Mouse (Mus musculus) myocyte (in vitro differentiated cells): ENCODE measurements around the gene Gzmk. TPM values are rescaled to one million over a fixed set of nuclear protein-coding genes. Genes with fewer than 3 reads are reported as not detected.
"Not testable (repeated sequence)": the region's sequence is repeated elsewhere in the genome, so short reads cannot be mapped to it uniquely, and the experiment has no call there.

Experiments used
- H3K27me3 ChIP-seq: one replicate; pipeline ENCODE4 v1.6.1; 2011; ENCODE audit not compliant: control insufficient read depth, insufficient read depth, insufficient read length
- H3K36me3 ChIP-seq: one replicate; pipeline ENCODE4 v1.6.1; 2011; ENCODE audit not compliant: control insufficient read depth, insufficient read depth
- H3K4me2 ChIP-seq: one replicate; pipeline ENCODE4 v1.6.1; 2011; ENCODE audit warnings: low read depth, control low read depth
- H3K4me3 ChIP-seq: one replicate; pipeline ENCODE4 v1.5.1; 2011; ENCODE audit warnings: mild to moderate bottlenecking, control low read depth, moderate library complexity
- H3K79me2 ChIP-seq: one replicate; pipeline ENCODE4 v1.6.1; 2011; ENCODE audit not compliant: control insufficient read depth, insufficient read depth
- H3ac ChIP-seq: one replicate; pipeline ENCODE4 v1.6.1; 2011; ENCODE audit not compliant: control insufficient read depth, insufficient read length
- CEBPB ChIP-seq: IDR thresholded peaks from 2 replicates; pipeline ENCODE4 v1.6.1; 2011; ENCODE audit warnings: mild to moderate bottlenecking, moderate library complexity; ENCODE audit not compliant: poor library complexity, insufficient read depth, severe bottlenecking
- E2F4 ChIP-seq: IDR thresholded peaks from one replicate; pipeline ENCODE4 v1.6.1; 2011; ENCODE audit warnings: mild to moderate bottlenecking, control low read depth, moderate library complexity; ENCODE audit not compliant: insufficient read depth
- MAX ChIP-seq: IDR thresholded peaks from one replicate; pipeline ENCODE4 v1.6.1; 2011; ENCODE audit warnings: low read depth, mild to moderate bottlenecking, control low read depth
- MYOD1 ChIP-seq, 3 experiments: IDR thresholded peaks; one replicate each; pipeline ENCODE4 v1.6.1; 2011; ENCODE audit warnings: control low read depth in 2 of 3, low read depth in 2 of 3, mild to moderate bottlenecking in 2 of 3, moderate library complexity in 1 of 3; ENCODE audit not compliant: insufficient read length in 2 of 3, control insufficient read depth in 1 of 3
- MYOG ChIP-seq, 3 experiments: IDR thresholded peaks; one replicate each; pipeline ENCODE4 v1.6.1; 2011; ENCODE audit warnings: control low read depth in 2 of 3, low read depth in 2 of 3, mild to moderate bottlenecking in 2 of 3; ENCODE audit not compliant: insufficient read length in 2 of 3, control insufficient read depth in 1 of 3, insufficient read depth in 1 of 3
- POLR2A ChIP-seq: IDR thresholded peaks from one replicate; pipeline ENCODE4 v1.6.1; 2011; ENCODE audit warnings: low read depth, mild to moderate bottlenecking, control low read depth, moderate library complexity; ENCODE audit not compliant: insufficient read length
- POLR2AphosphoS2 ChIP-seq: IDR thresholded peaks from one replicate; pipeline ENCODE4 v1.6.1; 2011; ENCODE audit warnings: low read depth, control low read depth; ENCODE audit not compliant: insufficient read length
- REST ChIP-seq: IDR thresholded peaks from one replicate; pipeline ENCODE4 v1.6.1; 2011; ENCODE audit warnings: mild to moderate bottlenecking, control low read depth, moderate library complexity; ENCODE audit not compliant: insufficient read depth, insufficient read length
- SRF ChIP-seq: IDR thresholded peaks from one replicate; pipeline ENCODE4 v1.6.1; 2011; ENCODE audit warnings: low read depth; ENCODE audit not compliant: control insufficient read depth, insufficient read length
- TCF12 ChIP-seq: IDR thresholded peaks from one replicate; pipeline ENCODE4 v1.6.1; 2011; ENCODE audit warnings: mild to moderate bottlenecking, control low read depth; ENCODE audit not compliant: poor library complexity, insufficient read depth, severe bottlenecking
- TCF3 ChIP-seq: IDR thresholded peaks from one replicate; pipeline ENCODE4 v1.6.1; 2011; ENCODE audit warnings: low read depth, control low read depth; ENCODE audit not compliant: insufficient read length
- USF1 ChIP-seq: IDR thresholded peaks from one replicate; pipeline ENCODE4 v1.6.1; 2011; ENCODE audit warnings: low read depth, mild to moderate bottlenecking, control low read depth, moderate library complexity
- polyA plus RNA-seq: library from polyadenylated mRNA; unstranded; fragments of >200 nt; fragmentation: generic; extraction: Trizol; gene quantifications from one replicate; pipeline ENCODE4 v1.2.1, GENCODE M21; 2012; ENCODE audit warnings: missing spikeins

Gene Gzmk
- polyA plus RNA-seq, 1 experiment, result not detected

GRCm38 (mm10) chr13:113265257-113265656, 39.5 kb upstream of the Gzmk start:
- H3K4me3 ChIP-seq, result no peak overlapping the region
- no peak overlapping the region for H3ac ChIP-seq
- H3K36me3 ChIP-seq, result no peaks in the 10 kb centered on the region
- no peak overlapping the region for H3K4me2 ChIP-seq
- H3K27me3 ChIP-seq, result no peaks in the 10 kb centered on the region
- H3K79me2 ChIP-seq, result no peaks in the 10 kb centered on the region
- TF ChIP-seq POLR2A (no peak), POLR2AphosphoS2 (no peak), MYOG (IDR thresholded peaks at IDR 0.05; ENCODE audit: control insufficient read depth in 1 of 3, insufficient read depth in 1 of 3, insufficient read length in 2 of 3, low read depth in 2 of 3) (no peak), MYOD1 (IDR thresholded peaks at IDR 0.05; ENCODE audit: control insufficient read depth in 1 of 3, insufficient read length in 2 of 3, low read depth in 2 of 3) (no peak), REST (no peak), TCF12 (no peak), USF1 (no peak), CEBPB (no peak), SRF (no peak), MAX (no peak), E2F4 (no peak), TCF3 (no peak)

DNA sequence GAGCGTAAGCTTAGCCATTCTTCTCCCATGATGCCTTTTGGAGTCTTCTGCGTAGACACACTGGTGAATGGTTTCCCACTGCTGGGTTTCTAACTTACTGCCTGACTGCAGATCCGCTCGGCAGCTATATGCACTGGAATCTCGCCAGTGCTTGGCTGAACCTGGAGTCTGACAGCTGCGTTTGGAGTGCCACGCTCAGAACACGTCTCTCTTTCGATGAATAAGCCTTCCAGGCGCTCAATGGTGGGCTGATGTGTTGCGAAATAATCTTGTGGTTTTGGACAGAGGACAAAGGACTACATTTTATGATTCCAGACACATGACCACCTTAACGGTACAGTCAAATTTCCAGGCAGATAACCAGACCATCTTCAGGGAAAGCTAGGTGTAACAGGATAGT, 37.1 kb upstream of the Gzmk start:
- Histone ChIP-seq H3ac (no peak overlapping the region), H3K36me3 (no peaks in the 10 kb centered on the region), H3K4me3 (no peak overlapping the region), H3K4me2 (peak overlapping the region; percentile 68), H3K27me3 (no peaks in the 10 kb centered on the region), H3K79me2 (no peaks in the 10 kb centered on the region)
- TF ChIP-seq POLR2AphosphoS2, result no peak
- no peak for TF ChIP-seq SRF
- TF ChIP-seq MAX, result no peak
- no peak for TF ChIP-seq E2F4
- peak; percentile 43 to 90 (median 55) for TF ChIP-seq MYOG (IDR thresholded peaks at IDR 0.05; ENCODE audit: control insufficient read depth in 1 of 3, insufficient read depth in 1 of 3, insufficient read length in 2 of 3, low read depth in 2 of 3)
- peak; percentile 63 for TF ChIP-seq TCF12
- no peak for TF ChIP-seq POLR2A
- TF ChIP-seq CEBPB, result peak; percentile 99
- peak; percentile 5 for TF ChIP-seq TCF3
- TF ChIP-seq MYOD1 (IDR thresholded peaks at IDR 0.05; ENCODE audit: control insufficient read depth in 1 of 3, insufficient read length in 2 of 3, low read depth in 2 of 3), result peak in 2 of 3 experiments; percentile 89 to 91

- Histone ChIP-seq H3K4me3 (no peak overlapping the region), H3K4me2 (peak overlapping the region; percentile 24), H3K79me2 (no peaks in the 10 kb centered on the region), H3K36me3 (no peaks in the 10 kb centered on the region), H3K27me3 (no peaks in the 10 kb centered on the region), H3ac (no peak overlapping the region)
- TF ChIP-seq CEBPB (0 out of 2 replicates have a peak, but pooled peaks have one; percentile 8), POLR2A (no peak)
Observed at GRCm38 (mm10) chr13:113259237-113259636, 33.5 kb upstream of the Gzmk start.

- no peaks in the 10 kb centered on the region for H3K27me3 ChIP-seq
- no peak overlapping the region for H3K4me2 ChIP-seq
- no peak overlapping the region for H3K4me3 ChIP-seq
- TF ChIP-seq MYOD1 (IDR thresholded peaks at IDR 0.05; ENCODE audit: control insufficient read depth in 1 of 3, insufficient read length in 2 of 3, low read depth in 2 of 3) (no peak), CEBPB (no peak), USF1 (no peak), TCF3 (no peak), POLR2A (no peak), POLR2AphosphoS2 (no peak), TCF12 (no peak), MYOG (IDR thresholded peaks at IDR 0.05; ENCODE audit: control insufficient read depth in 1 of 3, insufficient read depth in 1 of 3, insufficient read length in 2 of 3, low read depth in 2 of 3) (no peak), MAX (no peak), E2F4 (no peak), REST (no peak)
- no peaks in the 10 kb centered on the region for H3K79me2 ChIP-seq
- H3K36me3 ChIP-seq, result no peaks in the 10 kb centered on the region
- H3ac ChIP-seq, result no peak overlapping the region
Observed at GRCm38 (mm10) chr13:113257190-113257589, 31.5 kb upstream of the Gzmk start.

GRCm38 (mm10) chr13:113256766-113257165, 31.1 kb upstream of the Gzmk start:
- Histone ChIP-seq H3K36me3 (no peaks in the 10 kb centered on the region), H3K4me3 (no peak overlapping the region), H3ac (no peak overlapping the region), H3K79me2 (no peaks in the 10 kb centered on the region), H3K4me2 (no peak overlapping the region), H3K27me3 (no peaks in the 10 kb centered on the region)
- TF ChIP-seq MYOD1 (IDR thresholded peaks at IDR 0.05; ENCODE audit: control insufficient read depth in 1 of 3, insufficient read length in 2 of 3, low read depth in 2 of 3), result no peak
- no peak for TF ChIP-seq POLR2A

- H3K27me3 ChIP-seq, H3ac ChIP-seq, H3K4me3 ChIP-seq, H3K36me3 ChIP-seq, H3K4me2 ChIP-seq, H3K79me2 ChIP-seq: not testable (repeated sequence)
Observed at GRCm38 (mm10) chr13:113252580-113252979, 26.9 kb upstream of the Gzmk start.
